In genomic region chr12:112881301-112881815, GRCm38 (mm10) we compare ENCODE assay signal across 28 mouse cellular contexts. TPM values are rescaled to one million over a fixed set of nuclear protein-coding genes. Genes with fewer than 3 reads are reported as not detected.
A peak's percentile ranks its signal among the peaks of the same experiment; 100 is the strongest.
DNase-seq lines count a peak whose midpoint lies in the region; ATAC-seq and TF ChIP-seq lines count a peak whose summit lies in the region.
"Had no signal": no experiment of that assay in that cellular context is flagged by ENCODE, and none has a peak within 500 bp of the region (broad histone marks: within the 10 kb centered on the region; RNA-seq: fewer than 3 reads in every experiment).

No protein-coding gene starts in this region.

- peaks cover 9% of the 10 kb centered on the region; the same call in 1 of the 2 replicates for H3K4me1 ChIP-seq in stomach, embryonic 14.5 days (ENCODE audit: control insufficient read depth, insufficient read depth, low read length)
- H3K4me1 ChIP-seq in stomach, postnatal 0 days (replicated peaks; ENCODE audit: control insufficient read depth, insufficient read depth): peaks cover 6% of the 10 kb centered on the region

- no peak for TF ChIP-seq EP300 in stomach, postnatal 0 days (optimal IDR thresholded peaks at IDR 0.05)

- WGBS in stomach, embryonic 14.5 days: 66% methylated on average over 6 of the region's 6 CpGs
- WGBS in stomach, postnatal 0 days: 52% methylated on average over 6 of the region's 6 CpGs

- no peak for DNase-seq in cerebellum, adult 11-12 months
- DNase-seq in cerebellum, postnatal 36 days: peak; percentile 40 to 49
- no peak for DNase-seq in cerebellum, adult 9-10 months
- no peak for DNase-seq in stomach, postnatal 0 days (ENCODE audit: low spot score)
- DNase-seq in frontal cortex, postnatal 25 days (ENCODE audit: low spot score in 2 of 2): no peak
- DNase-seq in lung, postnatal 10 days: no peak
- DNase-seq: adrenal gland, postnatal 25 days; heart, postnatal 36 days; kidney, adult 9 months; kidney, postnatal 10 days; liver; lung, adult 2 months; lung, postnatal 14 days; midbrain, embryonic 14.5 days; retina, postnatal 1 day; right cerebral cortex, postnatal 14 days; thymus, adult 2 months; thymus, postnatal 36 days had no signal

- H3K9me3 ChIP-seq in stomach, embryonic 14.5 days (ENCODE audit: control insufficient read depth, low read depth, low read length): no peaks in the 10 kb centered on the region
- no peaks in the 10 kb centered on the region for H3K9me3 ChIP-seq in stomach, postnatal 0 days (ENCODE audit: control insufficient read depth, low read length)
- H3K9me3 ChIP-seq: embryonic facial prominence, embryonic 15.5 days; heart, embryonic 10.5 days; hindbrain, embryonic 12.5 days; neural tube, embryonic 15.5 days had no signal

- no peak for TF ChIP-seq CTCF in stomach, postnatal 0 days (IDR thresholded peaks at IDR 0.05; ENCODE audit: low read depth)

- peaks cover 11% of the 10 kb centered on the region for H3K27me3 ChIP-seq in stomach, embryonic 14.5 days (ENCODE audit: control insufficient read depth, insufficient read depth, low read length)
- no peaks in the 10 kb centered on the region for H3K27me3 ChIP-seq in stomach, postnatal 0 days (ENCODE audit: control insufficient read depth, insufficient read depth, low read length)

- no peaks in the 10 kb centered on the region for H3K36me3 ChIP-seq in stomach, embryonic 14.5 days (ENCODE audit: control insufficient read depth, insufficient read depth, low read length)
- no peaks in the 10 kb centered on the region for H3K36me3 ChIP-seq in stomach, postnatal 0 days (ENCODE audit: control insufficient read depth, insufficient read depth, low read length)
- H3K36me3 ChIP-seq: embryonic facial prominence, embryonic 15.5 days; heart, embryonic 10.5 days; hindbrain, embryonic 12.5 days; neural tube, embryonic 15.5 days had no signal

- 0 out of 2 replicates have a peak, but pooled peaks have one; percentile 31 for ATAC-seq in cerebellum, adult (ENCODE audit: insufficient number of reproducible peaks, low FRiP score, low TSS enrichment)
- ATAC-seq in stomach, embryonic 14.5 days (ENCODE audit: insufficient number of reproducible peaks, insufficient read depth, low FRiP score, low read depth): no peak
- no peak for ATAC-seq in stomach, postnatal 0 days (ENCODE audit: low FRiP score, low TSS enrichment)
- ATAC-seq: forebrain, embryonic 14.5 days; intestine, postnatal 0 days had no signal

- H3K4me3 ChIP-seq in stomach, embryonic 14.5 days (ENCODE audit: low read depth, low read length): no peak overlapping the region
- no peak overlapping the region for H3K4me3 ChIP-seq in stomach, postnatal 0 days (ENCODE audit: low read depth, low read length)
- H3K4me3 ChIP-seq: embryonic facial prominence, embryonic 15.5 days; heart, embryonic 10.5 days; hindbrain, embryonic 12.5 days; neural tube, embryonic 15.5 days had no signal

- H3K9ac ChIP-seq in stomach, embryonic 14.5 days (replicated peaks; ENCODE audit: low read depth, low read length): no peak overlapping the region
- no peak overlapping the region for H3K9ac ChIP-seq in stomach, postnatal 0 days (ENCODE audit: low read length)
- H3K9ac ChIP-seq: embryonic facial prominence, embryonic 15.5 days; hindbrain, embryonic 12.5 days; liver, embryonic 14.5 days; neural tube, embryonic 15.5 days had no signal

- H3K27ac ChIP-seq in stomach, embryonic 14.5 days (ENCODE audit: low read length): peak overlapping the region; percentile 15; the same call in 1 of the 2 replicates
- H3K27ac ChIP-seq in stomach, postnatal 0 days (replicated peaks): no peak overlapping the region
- H3K27ac ChIP-seq: embryonic facial prominence, embryonic 15.5 days; heart, embryonic 10.5 days; hindbrain, embryonic 12.5 days; liver, embryonic 14.5 days; neural tube, embryonic 15.5 days had no signal

- H3K4me2 ChIP-seq in stomach, embryonic 14.5 days (replicated peaks; ENCODE audit: low read depth, low read length): no peak overlapping the region
- no peak overlapping the region for H3K4me2 ChIP-seq in stomach, postnatal 0 days (replicated peaks; ENCODE audit: low read depth)
- H3K4me2 ChIP-seq: embryonic facial prominence, embryonic 15.5 days; hindbrain, embryonic 12.5 days; neural tube, embryonic 15.5 days had no signal

RNA-seq across cellular contexts. Expression of gene Gpr132, which starts 13.3 kb away (rescaled TPM):
- polyA plus RNA-seq in stomach, embryonic 14.5 days (2014; fragmentation: Nextera tagmentation; extraction: Ambion mirVana): 0.26 and 0.52 TPM in 2 replicates
- polyA plus RNA-seq in stomach, postnatal 0 days (2015; fragmentation: Nextera tagmentation; extraction: Ambion mirVana): 0.10 and 0.11 TPM in 2 replicates
- polyA plus RNA-seq: forebrain, embryonic 14.5 days; hindbrain, embryonic 12.5 days; limb, embryonic 11.5 days had no signal

RNA-seq across cellular contexts. Expression of gene Jag2, which starts 48.2 kb away (rescaled TPM):
- 8.4 and 8.5 TPM in 2 replicates for polyA plus RNA-seq in stomach, embryonic 14.5 days (2014; fragmentation: Nextera tagmentation; extraction: Ambion mirVana)
- polyA plus RNA-seq in stomach, postnatal 0 days (2015; fragmentation: Nextera tagmentation; extraction: Ambion mirVana): 3.2 and 4.5 TPM in 2 replicates

RNA-seq across cellular contexts. Expression of gene Cdca4, which starts 52.1 kb away (rescaled TPM):
- polyA plus RNA-seq in stomach, embryonic 14.5 days (2014; fragmentation: Nextera tagmentation; extraction: Ambion mirVana): 123 and 130 TPM in 2 replicates
- polyA plus RNA-seq in stomach, postnatal 0 days (2015; fragmentation: Nextera tagmentation; extraction: Ambion mirVana): 37.5 and 41.6 TPM in 2 replicates

Comparison
In these comparisons a context has a peak if more than half of its experiments do, and no peak if none do; other contexts are left out.
1. DNase-seq: peak in cerebellum, postnatal 36 days (2 of 2); none in cerebellum, adult 11-12 months (single experiment), cerebellum, adult 9-10 months (single experiment), stomach, postnatal 0 days (single experiment), frontal cortex, postnatal 25 days (0 of 2) and lung, postnatal 10 days (single experiment).